Mouse (Mus musculus) heart, embryonic 16.5 days (tissue): Measurements from ENCODE around the gene Hexim1. TPM values are rescaled to one million over a fixed set of nuclear protein-coding genes. Genes with fewer than 3 reads are reported as not detected.

Source experiments
- ATAC-seq: fragments of 200-750 bp; cut with Nextera tagmentation; replicated peaks from 2 replicates; pipeline ENCODE4 v1.8.0; 2017; ENCODE audit warnings: moderate number of reproducible peaks; ENCODE audit not compliant: insufficient read depth, low FRiP score; ENCODE audit errors: extremely low read depth
- H3K27ac ChIP-seq: fragments of 300-500 bp; sonication (generic); 2 replicates; pipeline ENCODE4 v1.5.1; 2014; ENCODE audit warnings: mild to moderate bottlenecking, low read length, control low read depth, moderate library complexity
- H3K27me3 ChIP-seq: fragments of 300-500 bp; sonication (generic); 2 replicates; pipeline ENCODE4 v1.6.1; 2014; ENCODE audit warnings: low read length, mixed read lengths; ENCODE audit not compliant: control insufficient read depth, insufficient read depth
- H3K36me3 ChIP-seq: fragments of 300-500 bp; sonication (generic); 2 replicates; pipeline ENCODE4 v1.6.1; 2014; ENCODE audit not compliant: control insufficient read depth, insufficient read depth
- H3K4me1 ChIP-seq: fragments of 300-500 bp; sonication (generic); 2 replicates; pipeline ENCODE4 v1.6.1; 2014; ENCODE audit warnings: low read length, mixed read lengths; ENCODE audit not compliant: control insufficient read depth, insufficient read depth
- H3K4me2 ChIP-seq: fragments of 300-500 bp; sonication (generic); 2 replicates; pipeline ENCODE4 v1.6.1; 2014; ENCODE audit warnings: low read depth, mild to moderate bottlenecking, control low read depth, low read length
- H3K4me3 ChIP-seq: fragments of 300-500 bp; sonication (generic); 2 replicates; pipeline ENCODE4 v1.5.1; 2014; ENCODE audit warnings: mild to moderate bottlenecking, control low read depth, low read length
- H3K9ac ChIP-seq: fragments of 300-500 bp; sonication (generic); 2 replicates; pipeline ENCODE4 v1.6.1; 2014; ENCODE audit warnings: low read length, control low read depth
- H3K9me3 ChIP-seq: fragments of 300-500 bp; sonication (generic); replicated peaks from 2 replicates; pipeline ENCODE4 v1.6.1; 2016; ENCODE audit warnings: low read length; ENCODE audit not compliant: control insufficient read depth
- WGBS: fragments of 180-500 bp; shearing (Covaris S2); extraction: QIAGEN DNeasy Blood & Tissue Kit; methylation state at CpG from one replicate; pipeline ENCODE4 v1.1.7; 2014; 5-methylcytosine and 5-hydroxymethylcytosine counted together
- polyA plus RNA-seq: library from polyadenylated mRNA; unstranded; fragments of >200 nt; fragmentation: Nextera tagmentation; extraction: Ambion mirVana; gene quantifications from 2 replicates; pipeline ENCODE4 v1.2.1, GENCODE M21; 2015

The Hexim1 gene
- polyA plus RNA-seq, 1 experiment from 2014 or later, result 2.9 TPM

GRCm38 (mm10) chr11:103074796-103075323 lies 41.2 kb upstream of the Hexim1 start:
- H3K36me3 ChIP-seq, result peaks cover 21% of the 10 kb centered on the region
- no peak overlapping the region for H3K27ac ChIP-seq
- WGBS, result 28% methylated on average over 10 of the region's 10 CpGs
- peak overlapping the region; percentile 28 for H3K4me2 ChIP-seq
- 0 out of 2 replicates have a peak, but pooled peaks have one; percentile 39 for ATAC-seq
- no peak overlapping the region; the same call in 1 of the 2 replicates for H3K4me3 ChIP-seq
- H3K9ac ChIP-seq, result peak overlapping the region; percentile 41; the same call in 1 of the 2 replicates
- peaks cover 20% of the 10 kb centered on the region for H3K4me1 ChIP-seq
- H3K27me3 ChIP-seq, result no peaks in the 10 kb centered on the region; the same call in 1 of the 2 replicates
- no peaks in the 10 kb centered on the region for H3K9me3 ChIP-seq

- Histone ChIP-seq H3K27ac (no peak overlapping the region), H3K27me3 (peaks cover 2% of the 10 kb centered on the region; the same call in 1 of the 2 replicates), H3K9me3 (no peaks in the 10 kb centered on the region), H3K4me3 (no peak overlapping the region), H3K4me1 (peaks cover 27% of the 10 kb centered on the region), H3K9ac (no peak overlapping the region), H3K36me3 (peaks cover 14% of the 10 kb centered on the region), H3K4me2 (no peak overlapping the region)
- WGBS, result 80% methylated on average over 7 of the region's 7 CpGs
- 0 out of 2 replicates have a peak, but pooled peaks have one; percentile 15 for ATAC-seq
These were observed 40.0 kb upstream of the Hexim1 start for GRCm38 (mm10) chr11:103076010-103076409.

- H3K4me3 ChIP-seq, result no peak overlapping the region
- H3K36me3 ChIP-seq, result peaks cover 14% of the 10 kb centered on the region
- H3K27me3 ChIP-seq, result peaks cover 4% of the 10 kb centered on the region; the same call in 1 of the 2 replicates
- H3K9ac ChIP-seq, result no peak overlapping the region
- H3K4me2 ChIP-seq, result no peak overlapping the region
- ATAC-seq, result no peak
- no peak overlapping the region for H3K27ac ChIP-seq
- H3K9me3 ChIP-seq, result no peaks in the 10 kb centered on the region
- 78% methylated on average over 8 of the region's 8 CpGs for WGBS
- peaks cover 28% of the 10 kb centered on the region for H3K4me1 ChIP-seq
These were observed 39.5 kb upstream of the Hexim1 start for GRCm38 (mm10) chr11:103076581-103076980.

GRCm38 (mm10) chr11:103078131-103078530 lies 37.9 kb upstream of the Hexim1 start:
- Histone ChIP-seq H3K9me3 (no peaks in the 10 kb centered on the region), H3K4me2 (no peak overlapping the region), H3K36me3 (peaks cover 14% of the 10 kb centered on the region), H3K27ac (no peak overlapping the region), H3K9ac (no peak overlapping the region), H3K27me3 (peaks cover 4% of the 10 kb centered on the region; the same call in 1 of the 2 replicates), H3K4me1 (peaks cover 28% of the 10 kb centered on the region), H3K4me3 (no peak overlapping the region)
- ATAC-seq, result no peak
- 71% methylated on average over 11 of the region's 11 CpGs for WGBS

- peaks cover 4% of the 10 kb centered on the region; the same call in 1 of the 2 replicates for H3K27me3 ChIP-seq
- 8% methylated on average over 43 of the region's 43 CpGs for WGBS
- no peak overlapping the region for H3K27ac ChIP-seq
These were observed 35.5 kb upstream of the Hexim1 start for GRCm38 (mm10) chr11:103080323-103081091.

GRCm38 (mm10) chr11:103081631-103082030 lies 34.4 kb upstream of the Hexim1 start:
- no peak for ATAC-seq
- Histone ChIP-seq H3K27me3 (peaks cover 4% of the 10 kb centered on the region; the same call in 1 of the 2 replicates), H3K27ac (no peak overlapping the region), H3K9ac (no peak overlapping the region), H3K9me3 (no peaks in the 10 kb centered on the region), H3K4me1 (peaks cover 8% of the 10 kb centered on the region), H3K4me3 (no peak overlapping the region), H3K4me2 (no peak overlapping the region), H3K36me3 (peaks cover 14% of the 10 kb centered on the region)
- WGBS, result 75% methylated on average over 6 of the region's 6 CpGs

More at GRCm38 (mm10) chr11:103080323-103081091, 35.5 kb upstream of the Hexim1 start:
- H3K4me3 ChIP-seq, result peak overlapping the region; percentile 45
- peaks cover 14% of the 10 kb centered on the region for H3K36me3 ChIP-seq
- H3K9ac ChIP-seq, result peak overlapping the region; percentile 44; the same call in 1 of the 2 replicates
- ATAC-seq, result peak; percentile 39
- peak overlapping the region; percentile 63 for H3K4me2 ChIP-seq
- peaks cover 12% of the 10 kb centered on the region for H3K4me1 ChIP-seq
- H3K9me3 ChIP-seq, result no peaks in the 10 kb centered on the region

GRCm38 (mm10) chr11:103093306-103093705 lies 22.7 kb upstream of the Hexim1 start:
- Histone ChIP-seq H3K4me1 (peaks cover 50% of the 10 kb centered on the region), H3K9me3 (no peaks in the 10 kb centered on the region), H3K27me3 (no peaks in the 10 kb centered on the region), H3K27ac (no peak overlapping the region), H3K4me2 (no peak overlapping the region), H3K36me3 (no peaks in the 10 kb centered on the region), H3K4me3 (no peak overlapping the region), H3K9ac (no peak overlapping the region)
- 66% methylated on average over 7 of the region's 7 CpGs for WGBS
- ATAC-seq, result no peak

- peaks cover 58% of the 10 kb centered on the region for H3K4me1 ChIP-seq
- H3K4me2 ChIP-seq, result no peak overlapping the region
- H3K9ac ChIP-seq, result peak overlapping the region; percentile 30
- peak overlapping the region; percentile 56 for H3K27ac ChIP-seq
- no peaks in the 10 kb centered on the region for H3K36me3 ChIP-seq
- 61% methylated on average over 20 of the region's 20 CpGs for WGBS
- ATAC-seq, result no peak; the same call in 1 of the 2 replicates
- H3K4me3 ChIP-seq, result no peak overlapping the region
- H3K9me3 ChIP-seq, result no peaks in the 10 kb centered on the region
- H3K27me3 ChIP-seq, result no peaks in the 10 kb centered on the region
These were observed 21.9 kb upstream of the Hexim1 start for GRCm38 (mm10) chr11:103093862-103094833.
